9 mouse cellular contexts compared by ENCODE assay signal in genomic region chr10:105842574-105842973, GRCm38 (mm10). TPM values are rescaled to one million over a fixed set of nuclear protein-coding genes. Genes with fewer than 3 reads are reported as not detected.
DNase-seq lines count a peak whose midpoint lies in the region; ATAC-seq and TF ChIP-seq lines count a peak whose summit lies in the region.
"Had no signal": no experiment of that assay in that cellular context is flagged by ENCODE, and none has a peak within 500 bp of the region (broad histone marks: within the 10 kb centered on the region; RNA-seq: fewer than 3 reads in every experiment).

No protein-coding gene starts in this region.

- peaks cover 10% of the 10 kb centered on the region; the same call in 1 of the 2 replicates for H3K4me1 ChIP-seq in embryonic facial prominence, embryonic 12.5 days
- H3K4me1 ChIP-seq in intestine, embryonic 16.5 days (ENCODE audit: control insufficient read depth, insufficient read depth, low read length), result peaks cover 6% of the 10 kb centered on the region
- peaks cover 23% of the 10 kb centered on the region for H3K4me1 ChIP-seq in neural tube, embryonic 15.5 days

- no peak for TF ChIP-seq CTCF in layer of hippocampus, adult 2 months (conservative IDR thresholded peaks at IDR 0.05)

- peak overlapping the region; percentile 89 for H3K4me3 ChIP-seq in layer of hippocampus, adult 2 months
- H3K4me3 ChIP-seq in embryonic facial prominence, embryonic 12.5 days, result peak overlapping the region; percentile 84; the same call in 1 of the 2 replicates
- H3K4me3 ChIP-seq in intestine, embryonic 16.5 days (ENCODE audit: low read length), result peak overlapping the region; percentile 23; the same call in 1 of the 2 replicates
- H3K4me3 ChIP-seq in neural tube, embryonic 15.5 days (replicated peaks), result no peak overlapping the region

- ATAC-seq in embryonic facial prominence, embryonic 12.5 days (ENCODE audit: insufficient number of reproducible peaks, insufficient read depth, low FRiP score, low TSS enrichment), result no peak
- no peak for ATAC-seq in intestine, embryonic 16.5 days
- ATAC-seq in neural tube, embryonic 15.5 days (ENCODE audit: low FRiP score), result no peak

- no peaks in the 10 kb centered on the region for H3K27me3 ChIP-seq in embryonic facial prominence, embryonic 12.5 days
- no peaks in the 10 kb centered on the region for H3K27me3 ChIP-seq in intestine, embryonic 16.5 days (replicated peaks; ENCODE audit: control insufficient read depth, insufficient read depth, low read length)
- H3K27me3 ChIP-seq in neural tube, embryonic 15.5 days (replicated peaks), result no peaks in the 10 kb centered on the region

- no peaks in the 10 kb centered on the region for H3K9me3 ChIP-seq in embryonic facial prominence, embryonic 12.5 days
- H3K9me3 ChIP-seq in intestine, embryonic 16.5 days (ENCODE audit: control insufficient read depth, low read length), result no peaks in the 10 kb centered on the region
- H3K9me3 ChIP-seq in neural tube, embryonic 15.5 days (replicated peaks), result no peaks in the 10 kb centered on the region

- WGBS in embryonic facial prominence, embryonic 12.5 days, result 82% methylated on average over 7 of the region's 7 CpGs
- 76% methylated on average over 7 of the region's 7 CpGs for WGBS in intestine, embryonic 16.5 days
- WGBS in neural tube, embryonic 15.5 days, result 86% methylated on average over 7 of the region's 7 CpGs

- peaks cover 39% of the 10 kb centered on the region for H3K36me3 ChIP-seq in embryonic facial prominence, embryonic 12.5 days
- H3K36me3 ChIP-seq in intestine, embryonic 16.5 days (ENCODE audit: control insufficient read depth, insufficient read depth, low read length), result peaks cover 7% of the 10 kb centered on the region; the same call in 1 of the 2 replicates
- H3K36me3 ChIP-seq in neural tube, embryonic 15.5 days, result peaks cover 40% of the 10 kb centered on the region

- no peak for DNase-seq in layer of hippocampus, adult 2 months (ENCODE audit: low spot score in 2 of 2)
- DNase-seq in layer of hippocampus, postnatal 36 days, result no peak
- no peak for DNase-seq in adrenal gland, adult (ENCODE audit: inconsistent age in 2 of 2, low spot score in 1 of 2)
- DNase-seq in spleen, postnatal 14 days (ENCODE audit: low spot score in 2 of 2), result no peak
- no peak for DNase-seq in thymus, adult 18-20 months
- DNase-seq: adrenal gland, postnatal 10 days had no signal

- H3K27ac ChIP-seq in layer of hippocampus, adult 2 months, result no peak overlapping the region
- H3K27ac ChIP-seq in embryonic facial prominence, embryonic 12.5 days, result no peak overlapping the region
- H3K27ac ChIP-seq in intestine, embryonic 16.5 days (ENCODE audit: low read length), result no peak overlapping the region
- no peak overlapping the region for H3K27ac ChIP-seq in neural tube, embryonic 15.5 days (replicated peaks)

- H3K9ac ChIP-seq in embryonic facial prominence, embryonic 12.5 days, result no peak overlapping the region
- no peak overlapping the region for H3K9ac ChIP-seq in intestine, embryonic 16.5 days (ENCODE audit: low read depth, low read length)
- no peak overlapping the region for H3K9ac ChIP-seq in neural tube, embryonic 15.5 days (replicated peaks)

- H3K4me2 ChIP-seq in embryonic facial prominence, embryonic 12.5 days (replicated peaks), result peak overlapping the region; percentile 68
- H3K4me2 ChIP-seq in intestine, embryonic 16.5 days (ENCODE audit: low read depth, low read length), result peak overlapping the region; percentile 27
- peak overlapping the region; percentile 74 for H3K4me2 ChIP-seq in neural tube, embryonic 15.5 days

RNA-seq across cellular contexts. Expression of gene Mettl25, which starts 1.4 kb away (rescaled TPM):
- total RNA-seq in layer of hippocampus, adult 2 months (2021), result 1 to 10 TPM; 6.1 to 6.9 TPM
- total RNA-seq in layer of hippocampus, postnatal 36 days (2021), result 1 to 10 TPM; 6.2 to 7.7 TPM
- 13.3 and 13.9 TPM in 2 replicates for polyA plus RNA-seq in embryonic facial prominence, embryonic 12.5 days (2016; fragmentation: Nextera tagmentation; extraction: Ambion mirVana)
- polyA plus RNA-seq in intestine, embryonic 16.5 days (2015; fragmentation: Nextera tagmentation; extraction: Ambion mirVana), result 11.3 and 11.6 TPM in 2 replicates
- 15.4 and 16.4 TPM in 2 replicates for polyA plus RNA-seq in neural tube, embryonic 15.5 days (2015; fragmentation: Nextera tagmentation; extraction: Ambion mirVana)

RNA-seq across cellular contexts. Expression of gene Ccdc59, which starts 1.7 kb away (rescaled TPM):
- 10 to 100 TPM; 21.4 to 22.6 TPM for total RNA-seq in layer of hippocampus, adult 2 months (2021)
- 10 to 100 TPM; 17.0 to 22.6 TPM for total RNA-seq in layer of hippocampus, postnatal 36 days (2021)
- 60.5 and 64.8 TPM in 2 replicates for polyA plus RNA-seq in embryonic facial prominence, embryonic 12.5 days (2016; fragmentation: Nextera tagmentation; extraction: Ambion mirVana)
- polyA plus RNA-seq in intestine, embryonic 16.5 days (2015; fragmentation: Nextera tagmentation; extraction: Ambion mirVana), result 56.7 and 59.9 TPM in 2 replicates
- polyA plus RNA-seq in neural tube, embryonic 15.5 days (2015; fragmentation: Nextera tagmentation; extraction: Ambion mirVana), result 43.3 and 49.4 TPM in 2 replicates
